Mouse (Mus musculus) brain, embryonic 14.5 days (tissue): ENCODE results near the gene Nudt22.
"Not testable (repeated sequence)": the region's sequence is repeated elsewhere in the genome, so short reads cannot be mapped to it uniquely, and the experiment has no call there.

Source experiments
- CTCF ChIP-seq: fragments of 200-500 bp; IDR thresholded peaks from 2 replicates; pipeline ENCODE4 v1.5.1; 2012; ENCODE audit warnings: inconsistent platforms, mild to moderate bottlenecking, moderate library complexity, borderline replicate concordance; ENCODE audit not compliant: insufficient read depth, insufficient read length; ENCODE audit errors: extremely low read depth
- POLR2A ChIP-seq: fragments of 200-500 bp; IDR thresholded peaks from 2 replicates; pipeline ENCODE4 v1.6.1; 2012; ENCODE audit warnings: mild to moderate bottlenecking, inconsistent platforms, borderline replicate concordance; ENCODE audit not compliant: poor library complexity, insufficient read depth, insufficient read length, severe bottlenecking; ENCODE audit errors: extremely low read depth

DNA sequence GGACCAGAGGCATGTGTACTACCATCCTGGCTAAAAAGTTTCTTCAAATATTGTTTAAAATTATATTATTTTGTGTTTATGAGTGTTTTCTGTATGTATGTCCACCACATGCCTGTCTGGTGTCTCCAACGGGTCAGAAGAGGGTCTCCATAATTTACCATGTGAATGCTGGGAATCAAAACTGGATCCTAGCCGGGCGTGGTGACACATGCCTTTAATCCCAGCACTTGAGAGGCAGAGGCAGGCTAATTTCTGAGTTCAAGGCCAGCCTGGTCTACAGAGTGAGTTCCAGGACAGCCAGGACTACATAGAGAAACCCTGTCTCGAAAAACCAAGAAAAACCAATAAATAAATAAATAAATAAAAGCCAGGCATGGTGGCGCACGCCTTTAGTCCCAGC is 4.8 kb downstream of the Nudt22 start:
- not testable (repeated sequence) for TF ChIP-seq CTCF, POLR2A
